Mouse (Mus musculus): ENCODE measurements at regions not wholly inside any gene's neighbourhood (a gene's known extent, or its start where the extent isn't known, plus 50 kb on each side); places are given as distances from the start of the nearest gene placed in this dataset.

GRCm38 (mm10) chr10:117528575-117529268 is 100.6 kb upstream of the Cpm start:
- no peak for DNase-seq (ENCODE audit: low spot score)

DNA sequence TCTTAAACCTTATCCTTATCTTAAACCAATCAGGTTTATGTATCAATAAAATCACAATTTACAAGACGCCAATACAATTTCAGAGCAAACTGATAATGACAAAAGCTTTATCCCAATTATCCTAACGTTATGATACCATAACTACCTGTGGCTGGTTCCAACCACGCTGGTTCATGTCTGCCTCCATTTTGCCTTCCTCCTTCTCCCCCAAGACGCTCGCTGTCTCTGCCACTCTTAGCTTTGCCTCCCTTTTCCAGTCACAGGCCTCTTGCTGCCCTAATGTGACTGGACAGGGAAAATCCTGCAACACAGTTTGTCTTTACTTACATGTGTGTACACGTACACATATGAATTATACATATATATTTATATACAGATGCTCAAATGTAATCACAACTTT is 101.3 kb upstream of the Cpm start:
- DNase-seq (ENCODE audit: low spot score) = no peak

DNA sequence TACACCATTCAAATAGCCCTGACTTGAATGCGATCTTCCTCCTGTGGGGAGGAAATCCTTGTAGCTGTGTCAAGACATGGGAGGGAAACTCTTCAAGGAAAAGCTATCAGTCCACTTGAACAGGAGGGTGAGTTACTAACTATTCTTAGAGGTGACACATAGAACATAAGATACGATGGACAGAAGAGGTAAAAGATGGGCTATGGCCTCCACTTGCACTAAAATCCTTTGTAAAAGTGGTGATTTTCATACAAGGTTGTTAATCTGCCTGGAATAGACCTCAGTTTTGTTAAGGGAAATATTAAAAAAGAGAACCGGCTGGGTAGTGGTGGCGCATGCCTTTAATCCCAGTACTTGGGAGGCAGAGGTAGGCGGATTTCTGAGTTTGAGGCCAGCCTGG is 102.1 kb upstream of the Cpm start:
- no peak for DNase-seq (ENCODE audit: low spot score)

DNA sequence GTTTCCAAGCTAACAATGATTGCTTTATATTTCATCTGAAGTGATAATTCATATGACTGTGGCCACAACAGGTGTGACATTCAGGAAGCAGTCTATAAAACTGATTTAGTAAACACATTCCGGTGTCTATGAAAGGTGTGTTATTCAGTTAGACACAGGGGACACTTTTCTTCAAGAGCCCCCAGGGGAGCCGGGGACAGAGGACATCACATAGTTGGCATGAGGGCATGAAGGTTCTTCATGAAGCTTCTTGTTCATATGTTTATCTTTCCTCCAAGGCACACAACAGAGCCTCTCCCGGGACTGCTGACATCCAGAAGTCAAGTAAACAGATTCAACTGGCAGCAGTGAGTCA is 102.5 kb upstream of the Cpm start:
- no peak for DNase-seq (ENCODE audit: low spot score)

GRCm38 (mm10) chr10:117526008-117526833 is 103.1 kb upstream of the Cpm start:
- DNase-seq (ENCODE audit: low spot score) = no peak

DNA sequence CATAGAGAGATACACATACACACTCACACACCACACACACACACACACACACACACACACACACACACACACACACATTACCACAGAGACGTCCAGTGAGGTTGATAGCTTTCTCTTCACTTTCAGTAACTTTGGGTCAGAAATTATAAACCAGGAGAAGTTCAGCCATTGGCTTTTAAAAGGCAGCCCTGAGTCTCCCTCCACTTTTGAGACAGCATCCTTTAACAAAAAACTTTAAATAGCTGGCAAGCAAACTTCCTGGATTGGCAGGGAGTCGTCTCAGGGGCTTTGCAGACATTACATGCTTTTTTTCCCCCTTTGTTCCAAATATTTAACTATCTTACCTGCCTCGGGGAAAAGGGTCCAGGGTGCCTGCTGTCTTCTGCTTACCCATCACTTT is 103.7 kb upstream of the Cpm start:
- no peak for DNase-seq (ENCODE audit: low spot score)

DNA sequence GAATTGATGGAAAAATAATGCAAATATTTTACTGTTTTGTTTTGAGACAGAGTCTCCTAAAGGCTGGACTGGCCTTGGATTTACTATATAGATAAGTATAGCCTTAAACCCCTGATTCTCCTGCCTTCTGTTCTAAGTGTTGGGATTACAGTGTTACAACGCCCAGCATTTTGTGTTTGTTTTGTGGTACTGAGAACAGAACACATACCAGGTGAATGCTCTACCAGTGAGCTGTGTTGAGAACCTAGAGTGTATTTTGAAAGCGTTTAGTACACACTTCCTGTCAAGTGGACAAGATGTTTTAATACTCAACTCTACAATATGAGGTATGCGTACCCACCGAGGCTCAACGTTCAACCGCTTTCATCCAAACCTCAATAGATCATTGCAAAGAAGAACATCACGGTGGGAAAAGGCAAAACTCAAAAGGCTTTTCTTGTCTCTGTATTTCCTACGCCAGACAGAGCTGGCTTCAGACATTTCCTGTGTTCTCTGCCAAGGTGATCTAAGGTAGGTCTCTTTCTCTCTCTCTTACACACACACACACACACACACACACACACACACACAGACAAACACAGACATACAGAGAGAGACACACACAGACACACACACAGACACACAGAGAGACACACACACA is 104.3 kb upstream of the Cpm start:
- no peak for DNase-seq (ENCODE audit: low spot score)

- DNase-seq (ENCODE audit: low spot score) = no peak
Measured at GRCm38 (mm10) chr10:117524101-117524500, 105.2 kb upstream of the Cpm start.

- DNase-seq (ENCODE audit: low spot score) = no peak
Measured at GRCm38 (mm10) chr10:117522906-117523829, 106.1 kb upstream of the Cpm start.

- no peak for DNase-seq (ENCODE audit: low spot score)
Measured at GRCm38 (mm10) chr10:117522373-117522772, 106.9 kb upstream of the Cpm start.

GRCm38 (mm10) chr10:117521315-117522270 is 107.7 kb upstream of the Cpm start:
- no peak for DNase-seq (ENCODE audit: low spot score)

DNA sequence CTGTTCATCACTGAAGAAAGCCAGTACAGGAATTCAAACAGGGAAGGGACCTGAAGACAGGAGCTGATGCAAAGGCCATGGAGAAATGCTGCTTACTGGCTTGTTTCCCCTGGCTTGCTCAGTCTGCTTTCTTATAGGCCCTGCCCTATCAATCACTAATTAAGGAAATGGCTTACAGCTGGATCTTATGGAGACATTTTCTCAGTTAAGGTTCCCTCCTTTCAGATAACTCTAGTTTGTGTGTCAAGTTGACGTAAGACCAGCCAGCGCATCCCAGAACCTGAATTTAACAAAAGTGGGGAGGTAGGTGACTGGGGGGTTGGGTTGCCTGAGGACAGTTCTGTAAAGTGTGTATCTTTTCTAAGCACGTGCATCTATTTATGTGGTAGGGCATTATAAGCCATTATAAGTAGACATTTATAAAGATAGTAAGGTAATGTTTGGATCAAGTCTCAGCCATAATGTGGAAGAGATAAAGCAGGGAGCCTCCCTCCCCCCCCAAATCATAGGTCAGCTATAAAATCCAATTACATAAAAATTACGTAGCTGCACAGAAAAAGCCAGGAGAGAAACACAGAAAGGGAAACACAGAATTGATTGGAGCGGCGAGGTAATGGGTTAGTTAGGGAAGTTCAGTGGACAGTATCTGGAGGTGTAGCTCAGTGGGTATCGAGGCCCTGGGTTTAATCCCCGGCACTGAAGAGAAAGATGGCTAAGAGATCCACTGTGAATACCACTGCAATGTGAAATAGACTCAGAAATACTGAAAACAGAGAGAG is 108.6 kb upstream of the Cpm start:
- no peak for DNase-seq (ENCODE audit: low spot score)

DNA sequence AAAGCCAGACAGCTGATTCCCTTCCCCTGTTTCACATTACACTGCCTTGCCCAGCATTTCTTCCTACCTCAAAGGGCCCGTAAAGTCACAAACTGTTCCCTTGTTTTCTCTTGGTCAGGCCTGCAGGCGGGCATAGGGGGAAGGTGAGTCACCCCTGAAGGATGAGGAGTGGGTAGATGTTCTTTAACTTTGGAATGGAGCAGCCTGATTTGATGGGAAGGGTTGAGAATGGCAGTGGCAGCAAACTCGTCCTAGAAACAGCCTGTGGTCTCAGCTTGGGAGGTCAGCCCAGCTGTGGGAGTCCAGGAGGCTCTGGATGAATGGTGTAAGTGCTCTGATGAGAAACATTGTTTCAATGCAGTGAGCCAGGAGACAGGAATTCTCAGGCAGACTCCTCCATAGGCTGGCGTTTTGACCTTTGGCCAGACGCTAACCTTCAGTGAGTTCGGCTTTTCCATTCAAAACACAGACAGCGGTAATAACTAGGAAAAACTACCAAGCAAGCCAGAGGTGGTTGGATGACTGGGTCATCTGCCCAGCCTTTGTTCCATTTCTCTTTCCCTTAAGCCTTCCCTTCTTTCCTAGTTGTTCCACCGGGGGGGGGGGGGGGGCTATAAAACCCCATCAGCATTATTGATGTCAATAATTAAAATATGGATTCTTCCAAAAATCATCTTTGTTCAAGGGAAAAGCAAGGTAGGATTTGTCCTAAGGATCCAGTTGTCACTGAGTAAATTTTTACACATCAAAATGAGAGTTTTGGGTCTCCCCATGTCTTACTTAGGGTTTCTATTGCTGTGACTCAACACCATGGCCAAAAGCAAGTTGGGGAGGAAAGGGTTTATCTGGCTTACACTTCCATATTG is 109.4 kb upstream of the Cpm start:
- no peak for DNase-seq (ENCODE audit: low spot score)

- no peak for DNase-seq (ENCODE audit: low spot score)
Measured at GRCm38 (mm10) chr10:117518793-117519669, 110.3 kb upstream of the Cpm start.

DNA sequence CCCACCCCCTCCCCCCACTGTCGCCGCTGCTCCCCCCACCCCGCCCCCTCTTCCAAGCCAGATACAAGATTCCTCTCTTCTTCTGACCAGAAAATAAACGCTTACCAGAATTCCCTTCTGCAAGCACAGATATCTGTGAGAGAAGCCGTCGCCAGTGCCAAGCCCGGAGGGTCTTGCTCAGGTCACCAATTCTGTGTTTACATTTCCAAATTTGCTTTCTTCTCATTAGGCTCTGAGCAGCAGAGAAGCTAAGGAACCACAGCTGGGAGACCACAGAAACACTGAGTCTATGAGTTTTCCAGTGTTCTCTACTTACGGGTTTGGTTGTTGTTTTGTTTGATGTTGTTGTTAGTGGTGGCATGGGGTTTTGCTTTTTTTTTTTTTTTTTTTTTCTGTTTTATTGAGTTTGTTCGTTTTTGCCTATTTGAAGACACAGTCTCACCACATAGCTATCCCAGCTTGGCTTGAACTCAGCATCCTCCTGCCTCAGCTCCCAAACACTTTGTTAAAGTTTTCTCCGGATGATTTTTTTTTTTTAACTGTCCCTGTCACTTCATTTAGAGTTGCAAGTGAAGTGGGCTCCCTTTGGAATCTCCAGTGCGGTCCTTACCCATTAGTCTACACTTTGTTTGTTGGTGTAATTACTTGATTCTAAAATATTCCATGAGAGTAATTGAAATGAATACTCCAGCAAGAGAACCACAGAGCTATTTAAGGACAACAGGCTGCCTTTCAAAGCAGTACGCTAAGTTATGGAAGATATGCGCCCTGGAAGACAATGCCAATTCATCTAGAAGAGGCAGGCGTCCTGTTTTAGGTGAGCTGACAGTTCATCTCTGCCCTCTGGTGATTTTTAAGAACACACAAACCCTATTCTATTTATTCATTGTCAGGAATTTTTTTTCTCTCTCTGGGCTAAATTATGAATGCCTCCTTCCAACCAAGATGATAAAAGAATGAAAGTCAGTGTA is 111.2 kb upstream of the Cpm start:
- DNase-seq (ENCODE audit: low spot score) = no peak

- DNase-seq (ENCODE audit: low spot score) = no peak
Measured at GRCm38 (mm10) chr10:117517071-117517714, 112.1 kb upstream of the Cpm start.
